Mouse (Mus musculus) CH12.LX (cell line): ENCODE results near the gene Npw. TPM values are rescaled to one million over a fixed set of nuclear protein-coding genes. Genes with fewer than 3 reads are reported as not detected.
A peak's percentile ranks its signal among the peaks of the same experiment; 100 is the strongest.

Source experiments
- DNase-seq: peaks from one replicate; pipeline ENCODE4 v3.0.0-alpha.2; 2013; ENCODE audit errors: extremely low read depth
- H3K27ac ChIP-seq: 2 replicates; pipeline ENCODE4 v1.5.1; 2012; ENCODE audit warnings: low read depth, mild to moderate bottlenecking, control low read depth, moderate library complexity; ENCODE audit not compliant: insufficient read depth
- H3K27me3 ChIP-seq: replicated peaks from 2 replicates; pipeline ENCODE3; 2012; ENCODE audit warnings: inconsistent platforms
- H3K36me3 ChIP-seq, 2 experiments: replicated peaks in 1 of 2; 2 replicates each; pipeline versions ENCODE3 to v1.6.1; 2012; ENCODE audit warnings: inconsistent platforms in 1 of 2, low read length in 1 of 2, mild to moderate bottlenecking in 1 of 2, mixed read lengths in 1 of 2, moderate library complexity in 1 of 2; ENCODE audit not compliant: control insufficient read depth in 1 of 2, insufficient read depth in 1 of 2
- H3K4me1 ChIP-seq, 2 experiments: 2 replicates each; pipeline ENCODE4 v1.6.1; 2012; ENCODE audit warnings: inconsistent platforms in 1 of 2, moderate library complexity in 1 of 2; ENCODE audit not compliant: insufficient read depth in 2 of 2, control insufficient read depth in 1 of 2
- H3K4me2 ChIP-seq: 2 replicates; pipeline ENCODE4 v1.6.1; 2012; ENCODE audit warnings: low read depth, mild to moderate bottlenecking, control low read depth; ENCODE audit not compliant: poor library complexity, insufficient read depth, severe bottlenecking
- H3K4me3 ChIP-seq, 3 experiments: fragments of 150-350 bp in 1 of 3; sonication (generic) in 1 of 3; replicated peaks in 1 of 3; 2 replicates each; pipeline versions ENCODE3 to v1.5.1; 2011 to 2012; ENCODE audit warnings: low read depth in 2 of 3, low read length in 2 of 3, mild to moderate bottlenecking in 2 of 3, moderate library complexity in 2 of 3, control low read depth in 1 of 3, improper control_type of control experiment in 1 of 3, inconsistent platforms in 1 of 3, mixed read lengths in 1 of 3; ENCODE audit not compliant: poor library complexity in 1 of 3
- H3K79me2 ChIP-seq: replicated peaks from 2 replicates; pipeline ENCODE4 v1.6.1; 2012; ENCODE audit warnings: mild to moderate bottlenecking, moderate library complexity; ENCODE audit not compliant: control insufficient read depth, poor library complexity, insufficient read depth, severe bottlenecking; ENCODE audit errors: extremely low read depth
- H3K9ac ChIP-seq: 2 replicates; pipeline ENCODE4 v1.6.1; 2012; ENCODE audit warnings: low read depth, mild to moderate bottlenecking, control low read depth, moderate library complexity; ENCODE audit not compliant: insufficient read depth
- H3K9me3 ChIP-seq: replicated peaks from 2 replicates; pipeline ENCODE3; 2012; ENCODE audit warnings: low read length, inconsistent platforms, mixed read lengths
- BHLHE40 ChIP-seq: IDR thresholded peaks from 2 replicates; pipeline ENCODE4 v1.6.1; 2011; ENCODE audit warnings: mild to moderate bottlenecking, low read depth, low read length, improper control_type of control experiment
- CHD1 ChIP-seq: IDR thresholded peaks from 2 replicates; pipeline ENCODE4 v1.6.1; 2012; ENCODE audit warnings: low read depth, low read length, improper control_type of control experiment, inconsistent platforms
- ELF1 ChIP-seq: IDR thresholded peaks from 2 replicates; pipeline ENCODE4 v1.6.1; 2014; ENCODE audit warnings: low read depth, mild to moderate bottlenecking, inconsistent platforms, low read length, improper control_type of control experiment
- EP300 ChIP-seq: IDR thresholded peaks from 2 replicates; pipeline ENCODE4 v1.6.1; 2011; ENCODE audit warnings: low read length, improper control_type of control experiment
- ETS1 ChIP-seq: conservative IDR thresholded peaks from 2 replicates; pipeline ENCODE4 v1.6.1; 2012; ENCODE audit warnings: low read depth, mild to moderate bottlenecking, inconsistent platforms, low read length, improper control_type of control experiment, moderate library complexity
- GABPA ChIP-seq: IDR thresholded peaks from 2 replicates; pipeline ENCODE4 v1.6.1; 2012; ENCODE audit warnings: low read depth, low read length, improper control_type of control experiment, inconsistent platforms; ENCODE audit not compliant: insufficient replicate concordance
- HCFC1 ChIP-seq: IDR thresholded peaks from 2 replicates; pipeline ENCODE4 v1.6.1; 2012; ENCODE audit warnings: low read depth, mild to moderate bottlenecking, inconsistent platforms, low read length, improper control_type of control experiment
- IRF4 ChIP-seq: IDR thresholded peaks from 2 replicates; pipeline ENCODE4 v1.6.1; 2014; ENCODE audit warnings: low read depth, mild to moderate bottlenecking, inconsistent platforms, low read length, improper control_type of control experiment
- JUN ChIP-seq: IDR thresholded peaks from 2 replicates; pipeline ENCODE4 v1.6.1; 2011; ENCODE audit warnings: low read depth, mild to moderate bottlenecking, low read length, improper control_type of control experiment, moderate library complexity; ENCODE audit not compliant: insufficient read depth
- JUND ChIP-seq: conservative IDR thresholded peaks from 2 replicates; pipeline ENCODE4 v1.6.1; 2011; ENCODE audit warnings: low read depth, low read length, improper control_type of control experiment
- KAT2A ChIP-seq: IDR thresholded peaks from 2 replicates; pipeline ENCODE4 v1.6.1; 2012; ENCODE audit warnings: low read length, improper control_type of control experiment, inconsistent platforms; ENCODE audit not compliant: insufficient replicate concordance
- MAFK ChIP-seq: IDR thresholded peaks from 2 replicates; pipeline ENCODE4 v1.6.1; 2011; ENCODE audit warnings: low read length, improper control_type of control experiment; ENCODE audit not compliant: insufficient replicate concordance
- MAX ChIP-seq: IDR thresholded peaks from 2 replicates; pipeline ENCODE4 v1.6.1; 2011; ENCODE audit warnings: low read length, improper control_type of control experiment
- MEF2A ChIP-seq: IDR thresholded peaks from 2 replicates; pipeline ENCODE4 v1.6.1; 2014; ENCODE audit warnings: low read depth, mild to moderate bottlenecking, inconsistent platforms, low read length, improper control_type of control experiment, borderline replicate concordance
- MXI1 ChIP-seq: IDR thresholded peaks from 2 replicates; pipeline ENCODE4 v1.6.1; 2011; ENCODE audit warnings: mild to moderate bottlenecking, low read depth, low read length, improper control_type of control experiment
- MYC ChIP-seq: IDR thresholded peaks from 2 replicates; pipeline ENCODE4 v1.6.1; 2011; ENCODE audit warnings: low read depth, mild to moderate bottlenecking, improper control_type of control experiment, low read length
- NELFE ChIP-seq: IDR thresholded peaks from 2 replicates; pipeline ENCODE4 v1.6.1; 2011; ENCODE audit warnings: low read depth, low read length, improper control_type of control experiment
- PAX5 ChIP-seq: IDR thresholded peaks from 2 replicates; pipeline ENCODE4 v1.6.1; 2012; ENCODE audit warnings: low read length, inconsistent platforms, mixed read lengths
- POLR2A ChIP-seq: IDR thresholded peaks from 2 replicates; pipeline ENCODE4 v1.6.1; 2011; ENCODE audit warnings: low read depth, mild to moderate bottlenecking, improper control_type of control experiment, low read length
- POLR2AphosphoS2 ChIP-seq: IDR thresholded peaks from 2 replicates; pipeline ENCODE4 v1.6.1; 2011; ENCODE audit warnings: low read depth, low read length, improper control_type of control experiment
- RAD21 ChIP-seq: IDR thresholded peaks from 2 replicates; pipeline ENCODE4 v1.6.1; 2011; ENCODE audit warnings: low read depth, mild to moderate bottlenecking, low read length, improper control_type of control experiment, moderate library complexity
- RCOR1 ChIP-seq: conservative IDR thresholded peaks from 2 replicates; pipeline ENCODE4 v1.6.1; 2012; ENCODE audit warnings: low read depth, mild to moderate bottlenecking, inconsistent platforms, low read length, improper control_type of control experiment
- SIN3A ChIP-seq: IDR thresholded peaks from 2 replicates; pipeline ENCODE4 v1.6.1; 2012; ENCODE audit warnings: low read length, improper control_type of control experiment, inconsistent platforms
- SMC3 ChIP-seq: IDR thresholded peaks from 2 replicates; pipeline ENCODE4 v1.6.1; 2011; ENCODE audit warnings: low read depth, low read length, improper control_type of control experiment
- TBP ChIP-seq: conservative IDR thresholded peaks from 2 replicates; pipeline ENCODE4 v1.6.1; 2011; ENCODE audit warnings: low read depth, low read length, improper control_type of control experiment
- TCF12 ChIP-seq: IDR thresholded peaks from 2 replicates; pipeline ENCODE4 v1.6.1; 2014; ENCODE audit warnings: low read depth, mild to moderate bottlenecking, inconsistent platforms, low read length, improper control_type of control experiment
- USF2 ChIP-seq: conservative IDR thresholded peaks from 2 replicates; pipeline ENCODE4 v1.6.1; 2011; ENCODE audit warnings: low read depth, low read length, improper control_type of control experiment
- ZKSCAN1 ChIP-seq: IDR thresholded peaks from 2 replicates; pipeline ENCODE4 v1.6.1; 2012; ENCODE audit warnings: low read depth, inconsistent platforms, low read length, improper control_type of control experiment, borderline replicate concordance
- ZMIZ1 ChIP-seq: IDR thresholded peaks from 2 replicates; pipeline ENCODE4 v1.6.1; 2012; ENCODE audit warnings: low read depth, mild to moderate bottlenecking, inconsistent platforms, low read length, improper control_type of control experiment
- ZNF384 ChIP-seq: IDR thresholded peaks from 2 replicates; pipeline ENCODE4 v1.6.1; 2012; ENCODE audit warnings: low read depth, low read length, improper control_type of control experiment, inconsistent platforms
- dilution Hi-C: fragments of 300-500 bp; cut with MboI; formaldehyde crosslinking; loops from 2 replicates; pipeline ENCODE4 v1.14.3; 2020; ENCODE audit warnings: low sequenced_read_pairs; ENCODE audit not compliant: extremely low pct_unique_long_range_greater_than_20kb, extremely low pct_ligation_motif_present
- in situ Hi-C: fragments of 300-500 bp; cut with MboI; formaldehyde crosslinking; loops from 3 replicates; pipeline ENCODE4 v1.14.3; 2019; ENCODE audit warnings: low sequenced_read_pairs, low pct_ligation_motif_present, low pct_unique_long_range_greater_than_20kb, mixed read lengths
- polyA plus RNA-seq: library from polyadenylated mRNA; unstranded; fragments of >175 nt; gene quantifications from 2 replicates; pipeline ENCODE4 v1.2.1, GENCODE M21; 2012; ENCODE audit warnings: low read depth; ENCODE audit not compliant: insufficient read length
- total RNA-seq, 2 experiments: library from RNA; depleted of rRNA; stranded (reverse); fragments of 300-350 nt in 1 of 2; fragments of >200 nt in 1 of 2; gene quantifications; 2 replicates each; pipeline ENCODE4 v1.2.3; 2012 to 2014

Gene Npw
- total and polyA plus RNA-seq, 3 experiments = not detected

- dilution Hi-C loops = no loop called here
- Histone ChIP-seq H3K79me2 (peaks cover 50% of the 10 kb centered on the region), H3K9ac (peak overlapping the region; percentile 97), H3K4me1 (peaks cover 5 to 65% of the 10 kb centered on the region in 2 experiments; a peak in 2 of 4 replicates), H3K27me3 (no peaks in the 10 kb centered on the region), H3K27ac (no peak overlapping the region; the same call in 1 of the 2 replicates), H3K36me3 (peaks cover 9 to 17% of the 10 kb centered on the region in 2 experiments), H3K4me3 (peak overlapping the region; percentile 88 to 99 (median 99)), H3K9me3 (no peaks in the 10 kb centered on the region), H3K4me2 (peak overlapping the region; percentile 98)
- no peak for DNase-seq
- TF ChIP-seq ETS1 (no peak), JUN (no peak), ELF1 (no peak), CHD1 (no peak), PAX5 (no peak), MAFK (no peak), ZKSCAN1 (no peak), MAX (no peak), USF2 (no peak), MEF2A (no peak), HCFC1 (no peak), MXI1 (no peak), BHLHE40 (no peak), TCF12 (no peak)
- in situ Hi-C loops = loop anchor here (5.0 kb wide), 1 partner anchor 138 kb away; the partner anchor contains the start of gene Rab26
Observed at GRCm38 (mm10) chr17:24670246-24670844, 12.1 kb upstream of the Npw start.

GRCm38 (mm10) chr17:24669545-24670245 lies 11.4 kb upstream of the Npw start, which contains the start of gene Zfp598:
TSS of gene Zfp598 (plus strand) at chr17:24669687.
- Histone ChIP-seq H3K36me3 (peaks cover 9 to 16% of the 10 kb centered on the region in 2 experiments), H3K27me3 (no peaks in the 10 kb centered on the region), H3K4me1 (peaks cover 5 to 61% of the 10 kb centered on the region in 2 experiments; a peak in 2 of 4 replicates), H3K9me3 (no peaks in the 10 kb centered on the region), H3K9ac (peak within 1 kb of the TSS; percentile 97), H3K4me2 (peak within 1 kb of the TSS; percentile 98), H3K4me3 (peak within 1 kb of the TSS; percentile 88 to 99 (median 99)), H3K27ac (peak within 1 kb of the TSS; percentile 79), H3K79me2 (peaks cover 46% of the 10 kb centered on the region)
- peak; percentile 91 for DNase-seq
- in situ Hi-C loops = loop anchor here (5.0 kb wide), 1 partner anchor 137 kb away; the partner anchor contains the start of gene Rab26
- dilution Hi-C loops = no loop called here
- TF ChIP-seq KAT2A (peak; percentile 82; the same call in 1 of the 2 replicates), JUND (no peak), POLR2AphosphoS2 (peak; percentile 84; the same call in 1 of the 2 replicates), TBP (peak; percentile 84; the same call in 1 of the 2 replicates), HCFC1 (peak; percentile 89), MAX (peak; percentile 67), SIN3A (peak; percentile 83), POLR2A (peak; percentile 88; the same call in 1 of the 2 replicates), NELFE (no peak; the same call in 1 of the 2 replicates), IRF4 (peak; percentile 26), EP300 (no peak), MAFK (no peak), RCOR1 (no peak), MYC (no peak), GABPA (no peak; the same call in 1 of the 2 replicates), JUN (no peak), RAD21 (no peak), ZKSCAN1 (no peak), ZNF384 (no peak), SMC3 (no peak), TCF12 (peak; percentile 90), ZMIZ1 (no peak), MEF2A (peak; percentile 67; the same call in 1 of the 2 replicates), ELF1 (peak; percentile 99)
